Mouse (Mus musculus) embryonic facial prominence, embryonic 11.5 days (tissue): ENCODE measurements at regions not wholly inside any gene's neighbourhood (a gene's known extent, or its start where the extent isn't known, plus 50 kb on each side); places are given as distances from the start of the nearest gene placed in this dataset.

Experiments used
- ATAC-seq: fragments of 200-750 bp; cut with Nextera tagmentation; replicated peaks from 2 replicates; pipeline ENCODE4 v1.8.0; 2017; ENCODE audit warnings: low read depth; ENCODE audit not compliant: insufficient number of reproducible peaks, low FRiP score, low TSS enrichment
- DNase-seq: peaks from one replicate; pipeline ENCODE4 v3.0.0-alpha.2; 2015; ENCODE audit warnings: low spot score
- H3K27ac ChIP-seq: fragments of 300-500 bp; sonication (generic); replicated peaks from 2 replicates; pipeline ENCODE4 v1.5.1; 2014; ENCODE audit warnings: mild to moderate bottlenecking, low read depth, low read length, control low read depth
- H3K27me3 ChIP-seq: fragments of 300-500 bp; sonication (generic); 2 replicates; pipeline ENCODE4 v1.6.1; 2014; ENCODE audit warnings: mild to moderate bottlenecking, low read length, moderate library complexity, mixed read lengths; ENCODE audit not compliant: control insufficient read depth, insufficient read depth
- H3K36me3 ChIP-seq: fragments of 300-500 bp; sonication (generic); replicated peaks from 2 replicates; pipeline ENCODE4 v1.6.1; 2014; ENCODE audit warnings: low read depth, mild to moderate bottlenecking, low read length, moderate library complexity, mixed read lengths; ENCODE audit not compliant: control insufficient read depth, insufficient read depth
- H3K4me1 ChIP-seq: fragments of 300-500 bp; sonication (generic); 2 replicates; pipeline ENCODE4 v1.6.1; 2014; ENCODE audit warnings: low read length, mixed read lengths; ENCODE audit not compliant: control insufficient read depth, insufficient read depth
- H3K4me2 ChIP-seq: fragments of 300-500 bp; sonication (generic); 2 replicates; pipeline ENCODE4 v1.6.1; 2014; ENCODE audit warnings: low read depth, mild to moderate bottlenecking, control low read depth, low read length, moderate library complexity
- H3K4me3 ChIP-seq: fragments of 300-500 bp; sonication (generic); 2 replicates; pipeline ENCODE4 v1.5.1; 2014; ENCODE audit warnings: low read depth, low read length, control low read depth
- H3K9ac ChIP-seq: fragments of 300-500 bp; sonication (generic); replicated peaks from 2 replicates; pipeline ENCODE4 v1.6.1; 2014; ENCODE audit warnings: mild to moderate bottlenecking, control low read depth, low read length
- H3K9me3 ChIP-seq: fragments of 300-500 bp; sonication (generic); replicated peaks from 2 replicates; pipeline ENCODE4 v1.6.1; 2016; ENCODE audit warnings: mild to moderate bottlenecking, low read length, inconsistent platforms, mixed read lengths; ENCODE audit not compliant: control insufficient read depth
- WGBS: fragments of 180-500 bp; shearing (Covaris S2); extraction: QIAGEN DNeasy Blood & Tissue Kit; methylation state at CpG from one replicate; pipeline ENCODE4 v1.1.7; 2014; 5-methylcytosine and 5-hydroxymethylcytosine counted together

DNA sequence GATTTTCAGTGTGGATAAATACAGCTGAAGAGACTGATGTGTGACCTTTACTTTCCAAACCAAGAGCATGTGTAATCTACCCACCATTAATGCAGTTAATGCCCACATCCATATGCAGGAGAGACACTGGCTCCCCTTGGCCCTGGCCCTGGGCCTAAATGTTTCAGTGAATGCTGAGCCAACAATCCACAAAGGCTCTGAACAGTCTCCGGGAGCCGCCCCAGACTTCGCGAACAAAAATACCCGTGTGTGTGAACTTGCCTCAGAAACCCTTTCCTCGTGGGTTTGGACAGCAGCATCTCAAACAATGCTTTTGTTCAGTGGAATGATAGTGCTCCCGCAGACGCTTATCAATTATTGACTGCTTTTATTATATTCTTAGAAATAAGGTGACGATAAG is 846.4 kb downstream of the Tmem182 start:
- peak; percentile 10 for DNase-seq
- ATAC-seq: no peak
- Histone ChIP-seq H3K9ac (no peak overlapping the region), H3K36me3 (no peaks in the 10 kb centered on the region), H3K27ac (no peak overlapping the region), H3K27me3 (no peaks in the 10 kb centered on the region), H3K4me2 (no peak overlapping the region), H3K4me1 (no peaks in the 10 kb centered on the region), H3K4me3 (no peak overlapping the region), H3K9me3 (no peaks in the 10 kb centered on the region)
- 34% methylated on average over 9 of the region's 9 CpGs for WGBS

DNA sequence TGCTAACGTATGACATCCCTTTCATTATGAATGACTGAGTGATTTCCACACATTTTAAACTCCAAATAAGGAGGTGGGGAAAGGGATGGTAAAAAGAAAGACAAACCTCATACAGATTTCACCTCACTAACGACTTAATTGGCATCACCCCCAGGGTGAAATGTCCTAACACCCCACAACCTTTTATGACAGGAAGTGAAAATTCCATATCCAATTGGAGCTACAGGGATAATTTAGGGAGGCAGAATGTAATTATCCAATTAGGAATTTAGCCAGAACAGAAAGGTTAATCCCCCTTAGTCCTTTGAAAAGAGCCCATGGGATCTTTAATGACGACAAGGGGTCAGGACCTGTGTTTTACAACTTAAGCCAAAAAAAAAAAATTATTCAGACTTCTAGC is 846.8 kb downstream of the Tmem182 start:
- Histone ChIP-seq H3K9me3 (no peaks in the 10 kb centered on the region), H3K4me2 (no peak overlapping the region), H3K4me1 (no peaks in the 10 kb centered on the region), H3K27me3 (no peaks in the 10 kb centered on the region), H3K4me3 (no peak overlapping the region), H3K9ac (no peak overlapping the region), H3K36me3 (no peaks in the 10 kb centered on the region), H3K27ac (no peak overlapping the region)
- peak; percentile 11 for DNase-seq
- no peak for ATAC-seq
- 18% methylated on average over 3 of the region's 3 CpGs for WGBS

DNA sequence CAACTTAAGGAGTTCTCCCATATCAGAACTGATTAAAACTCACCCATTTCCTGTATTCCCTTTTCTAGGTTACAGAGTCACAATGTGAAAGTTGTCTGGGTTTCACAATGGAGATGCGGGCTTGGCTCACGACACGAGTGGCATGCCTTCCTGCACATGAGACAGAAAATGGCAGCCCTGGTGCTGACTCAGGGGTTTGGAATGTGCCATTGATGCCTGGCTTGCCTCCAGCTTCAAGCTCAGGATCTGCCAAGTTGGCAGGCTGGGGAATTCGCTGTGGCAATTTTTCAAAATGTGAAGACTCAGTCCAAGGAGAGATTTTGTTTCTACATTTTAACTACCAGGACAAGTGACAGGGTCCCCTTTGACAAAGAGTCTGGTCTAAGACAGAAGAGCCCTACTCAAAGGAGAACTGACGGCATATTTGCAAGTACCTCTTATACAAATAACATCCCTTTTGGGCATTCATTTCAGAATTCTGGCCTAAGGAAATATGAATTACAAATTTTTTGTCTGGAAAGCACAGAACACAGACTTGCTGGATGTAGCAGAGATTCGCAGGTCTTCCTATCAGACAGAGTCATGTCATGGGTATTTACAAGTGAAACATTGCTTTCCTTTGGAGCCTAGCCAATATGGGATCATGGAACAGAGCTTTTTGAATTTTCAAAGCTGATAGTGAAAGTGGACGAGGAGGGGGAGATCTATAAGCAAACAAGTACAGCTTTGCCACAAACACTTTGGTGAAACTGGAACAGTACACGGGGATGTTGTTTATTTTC is 847.4 kb downstream of the Tmem182 start:
- peak; percentile 71 for DNase-seq
- Histone ChIP-seq H3K4me2 (no peak overlapping the region), H3K9me3 (no peaks in the 10 kb centered on the region), H3K27me3 (no peaks in the 10 kb centered on the region), H3K9ac (no peak overlapping the region), H3K27ac (no peak overlapping the region), H3K4me1 (no peaks in the 10 kb centered on the region), H3K4me3 (no peak overlapping the region), H3K36me3 (no peaks in the 10 kb centered on the region)
- ATAC-seq: no peak
- 42% methylated on average over 8 of the region's 8 CpGs for WGBS

DNA sequence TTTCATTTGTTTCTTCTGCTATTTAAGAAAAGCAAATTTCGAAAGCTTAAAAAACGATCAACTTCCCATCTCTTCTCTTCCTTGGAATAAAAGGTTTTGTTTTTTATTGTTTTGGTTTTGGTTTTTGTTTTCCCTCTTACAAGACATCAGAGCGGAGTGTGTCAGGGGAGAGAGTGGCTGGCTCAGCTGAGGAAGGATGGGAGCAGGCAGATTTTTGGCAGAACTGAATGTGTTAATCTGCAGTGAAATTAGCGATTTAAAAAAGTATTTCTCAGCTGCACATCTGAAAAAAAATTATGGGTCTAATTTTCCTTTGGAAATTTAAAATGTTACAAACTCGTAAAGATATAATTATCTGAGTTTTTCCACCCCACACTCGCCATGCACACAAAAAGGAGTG is 868.7 kb downstream of the Tmem182 start:
- no peak for ATAC-seq
- H3K27ac ChIP-seq: no peak overlapping the region
- no peak for DNase-seq

DNA sequence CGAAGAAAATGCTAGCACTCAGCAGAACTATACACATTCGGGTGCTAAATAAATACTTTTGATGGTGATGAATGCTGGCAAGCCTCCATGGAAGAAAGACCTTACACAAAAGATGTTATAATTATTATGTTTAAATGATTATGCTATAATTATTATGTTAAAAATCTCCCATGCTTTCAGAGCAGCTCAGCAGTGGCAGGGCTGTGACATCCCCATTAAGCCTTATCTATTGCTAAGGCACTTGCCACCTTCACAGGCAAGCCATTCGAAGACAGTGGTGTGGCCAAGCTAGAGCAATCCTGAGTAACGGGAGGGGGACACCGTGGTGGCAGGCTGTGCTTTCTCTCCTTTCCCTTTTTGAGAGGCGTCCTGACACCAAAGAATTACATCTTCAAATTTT is 869.9 kb downstream of the Tmem182 start:
- Histone ChIP-seq H3K4me3 (no peak overlapping the region), H3K27me3 (no peaks in the 10 kb centered on the region), H3K4me1 (no peaks in the 10 kb centered on the region), H3K9me3 (no peaks in the 10 kb centered on the region), H3K36me3 (no peaks in the 10 kb centered on the region), H3K9ac (no peak overlapping the region), H3K4me2 (no peak overlapping the region), H3K27ac (no peak overlapping the region)
- ATAC-seq (no peak), DNase-seq (no peak)
- 67% methylated on average over 6 of the region's 6 CpGs for WGBS

More for the DNA sequence above, 868.7 kb downstream of the Tmem182 start:
- Histone ChIP-seq H3K9me3 (no peaks in the 10 kb centered on the region), H3K9ac (no peak overlapping the region), H3K4me3 (no peak overlapping the region), H3K4me1 (no peaks in the 10 kb centered on the region), H3K27me3 (no peaks in the 10 kb centered on the region), H3K4me2 (no peak overlapping the region), H3K36me3 (no peaks in the 10 kb centered on the region)
- 82% methylated on average over 6 of the region's 6 CpGs for WGBS

DNA sequence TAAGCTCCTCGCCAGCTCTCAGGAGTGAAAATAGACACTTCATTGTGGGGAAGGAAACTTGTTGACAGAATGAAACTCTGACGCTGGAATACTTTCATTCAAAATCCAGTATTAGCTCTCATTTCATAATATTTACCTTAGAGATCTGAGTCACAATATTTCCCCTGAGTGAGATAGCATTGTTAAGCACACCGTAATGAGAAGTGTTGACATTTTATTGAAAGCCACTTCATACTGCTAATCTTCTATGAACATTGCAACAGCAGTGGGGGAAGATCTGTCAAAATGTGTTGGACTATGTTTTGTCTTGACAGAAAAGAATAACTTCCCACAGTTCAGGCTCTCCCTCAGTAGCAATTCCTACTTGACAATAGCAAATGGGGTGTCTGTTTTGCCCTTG is 900.3 kb downstream of the Tmem182 start:
- Histone ChIP-seq H3K4me2 (no peak overlapping the region), H3K27me3 (no peaks in the 10 kb centered on the region), H3K4me1 (no peaks in the 10 kb centered on the region), H3K27ac (no peak overlapping the region), H3K9me3 (no peaks in the 10 kb centered on the region), H3K4me3 (no peak overlapping the region), H3K9ac (no peak overlapping the region), H3K36me3 (no peaks in the 10 kb centered on the region)
- ATAC-seq: no peak
- no peak for DNase-seq
- 71% methylated on average over 3 of the region's 3 CpGs for WGBS

DNA sequence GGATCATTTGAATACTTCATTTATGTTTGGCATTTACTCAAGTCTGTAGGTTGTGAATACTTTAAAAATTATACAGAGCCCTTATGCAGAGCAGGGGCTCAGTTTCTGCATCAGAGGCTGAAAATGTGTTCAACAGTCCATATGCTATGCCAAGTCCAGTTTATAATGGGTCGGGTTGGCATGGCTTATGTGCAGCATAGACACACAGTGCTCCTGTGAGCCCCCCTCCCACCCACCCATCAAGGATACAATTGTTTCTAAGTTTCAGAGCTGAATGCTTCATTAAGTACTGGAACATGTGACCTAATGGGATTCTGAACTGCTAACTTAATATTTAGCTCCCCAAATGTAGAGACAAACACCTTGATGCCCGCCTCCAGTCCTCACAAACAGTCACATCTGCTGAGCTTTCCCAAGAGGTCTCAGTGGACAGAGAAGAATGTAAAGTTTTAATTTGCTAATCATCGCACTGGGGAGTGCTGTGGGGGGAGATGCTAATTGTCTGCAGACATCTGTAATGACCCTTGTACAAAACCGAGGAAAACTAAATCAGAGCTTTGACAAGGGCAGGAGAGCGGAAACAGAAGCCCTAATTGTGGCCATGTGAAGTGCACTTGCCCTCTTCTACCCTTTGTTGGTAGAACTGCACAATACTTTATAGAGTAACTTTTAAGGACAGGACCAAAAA is 937.4 kb downstream of the Tmem182 start:
- Histone ChIP-seq H3K4me1 (no peaks in the 10 kb centered on the region), H3K4me2 (no peak overlapping the region), H3K36me3 (no peaks in the 10 kb centered on the region), H3K4me3 (no peak overlapping the region), H3K27ac (no peak overlapping the region), H3K27me3 (no peaks in the 10 kb centered on the region), H3K9me3 (no peaks in the 10 kb centered on the region), H3K9ac (no peak overlapping the region)
- WGBS: 19% methylated on average over 5 of the region's 5 CpGs
- no peak for DNase-seq
- ATAC-seq: 0 out of 2 replicates have a peak, but pooled peaks have one; percentile 39

DNA sequence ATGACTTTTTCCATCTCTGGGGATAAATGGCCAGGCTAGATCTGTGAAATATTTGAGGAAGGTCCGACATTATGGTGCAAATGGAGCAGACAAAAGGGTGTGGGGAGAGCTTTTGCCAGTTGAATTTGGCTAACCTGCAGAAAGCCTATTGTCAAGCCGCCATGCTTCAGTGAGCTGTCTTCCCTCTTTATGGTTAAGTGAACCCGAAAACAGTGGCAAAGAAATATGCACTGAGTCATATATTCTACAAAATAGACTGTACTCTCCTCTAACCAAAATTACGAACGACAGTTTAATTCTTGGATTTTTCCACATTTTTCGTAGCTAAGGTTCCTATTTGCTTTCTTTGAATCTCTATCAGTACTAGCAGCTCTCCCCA is 937.9 kb downstream of the Tmem182 start:
- H3K4me3 ChIP-seq: no peak overlapping the region
- H3K9ac ChIP-seq: no peak overlapping the region
- ATAC-seq (no peak), DNase-seq (no peak)
- H3K4me2 ChIP-seq: no peak overlapping the region
- no peaks in the 10 kb centered on the region for H3K4me1 ChIP-seq
- WGBS: 47% methylated on average over 6 of the region's 6 CpGs
- H3K27me3 ChIP-seq: no peaks in the 10 kb centered on the region
- no peak overlapping the region for H3K27ac ChIP-seq
- no peaks in the 10 kb centered on the region for H3K9me3 ChIP-seq
- no peaks in the 10 kb centered on the region for H3K36me3 ChIP-seq
